Mouse (Mus musculus): ENCODE results near the gene Adgb. TPM values are rescaled to one million over a fixed set of nuclear protein-coding genes. Genes with fewer than 3 reads are reported as not detected.

The Adgb gene
- polyA plus RNA-seq, 1 experiment from 2014 or later = 0.32 TPM

GRCm38 (mm10) chr10:10307384-10307783 is 164.7 kb downstream of the Adgb start:
- DNase-seq (ENCODE audit: low spot score) (no peak), ATAC-seq (ENCODE audit: insufficient number of reproducible peaks, low FRiP score, low TSS enrichment, low read depth) (no peak)

GRCm38 (mm10) chr10:10304370-10304769 is 167.8 kb downstream of the Adgb start:
- H3K9ac ChIP-seq (ENCODE audit: low read length) = no peak overlapping the region
- no peak overlapping the region for H3K4me3 ChIP-seq (ENCODE audit: low read depth, low read length)
- no peaks in the 10 kb centered on the region for H3K27me3 ChIP-seq (ENCODE audit: control insufficient read depth, insufficient read depth, low read length)
- ATAC-seq (ENCODE audit: insufficient number of reproducible peaks, low FRiP score, low TSS enrichment, low read depth) (no peak), DNase-seq (ENCODE audit: low spot score) (no peak)
- H3K9me3 ChIP-seq (ENCODE audit: control insufficient read depth, low read length) = no peaks in the 10 kb centered on the region
- no peaks in the 10 kb centered on the region for H3K36me3 ChIP-seq (ENCODE audit: control insufficient read depth, insufficient read depth, low read length)
- no peak overlapping the region for H3K4me2 ChIP-seq (ENCODE audit: low read depth, severe bottlenecking)
- H3K4me1 ChIP-seq (ENCODE audit: control insufficient read depth, insufficient read depth, low read length) = no peaks in the 10 kb centered on the region
- WGBS = 77% methylated on average over 4 of the region's 4 CpGs
- no peak overlapping the region for H3K27ac ChIP-seq (replicated peaks; ENCODE audit: low read depth, low read length)

More at GRCm38 (mm10) chr10:10307384-10307783, 164.7 kb downstream of the Adgb start:
- 91% methylated on average over 5 of the region's 5 CpGs for WGBS
- Histone ChIP-seq H3K4me3 (ENCODE audit: low read depth, low read length) (no peak overlapping the region), H3K4me1 (ENCODE audit: control insufficient read depth, insufficient read depth, low read length) (no peaks in the 10 kb centered on the region), H3K27ac (replicated peaks; ENCODE audit: low read depth, low read length) (no peak overlapping the region), H3K4me2 (ENCODE audit: low read depth, severe bottlenecking) (no peak overlapping the region), H3K9ac (ENCODE audit: low read length) (no peak overlapping the region), H3K9me3 (ENCODE audit: control insufficient read depth, low read length) (no peaks in the 10 kb centered on the region), H3K27me3 (ENCODE audit: control insufficient read depth, insufficient read depth, low read length) (no peaks in the 10 kb centered on the region), H3K36me3 (ENCODE audit: control insufficient read depth, insufficient read depth, low read length) (no peaks in the 10 kb centered on the region)

- H3K9me3 ChIP-seq (ENCODE audit: control insufficient read depth, low read length) = no peaks in the 10 kb centered on the region
- H3K9ac ChIP-seq (ENCODE audit: low read length) = no peak overlapping the region
- H3K4me2 ChIP-seq (ENCODE audit: low read depth, severe bottlenecking) = no peak overlapping the region
- no peaks in the 10 kb centered on the region for H3K27me3 ChIP-seq (ENCODE audit: control insufficient read depth, insufficient read depth, low read length)
- ATAC-seq (ENCODE audit: insufficient number of reproducible peaks, low FRiP score, low TSS enrichment, low read depth) (no peak), DNase-seq (ENCODE audit: low spot score) (no peak)
- no peaks in the 10 kb centered on the region for H3K4me1 ChIP-seq (ENCODE audit: control insufficient read depth, insufficient read depth, low read length)
- WGBS = 42% methylated on average over 4 of the region's 4 CpGs
- H3K27ac ChIP-seq (replicated peaks; ENCODE audit: low read depth, low read length) = no peak overlapping the region
- no peak overlapping the region for H3K4me3 ChIP-seq (ENCODE audit: low read depth, low read length)
- H3K36me3 ChIP-seq (ENCODE audit: control insufficient read depth, insufficient read depth, low read length) = no peaks in the 10 kb centered on the region
Measured at GRCm38 (mm10) chr10:10301692-10302091, 170.4 kb downstream of the Adgb start.

GRCm38 (mm10) chr10:10300915-10301439 is 171.1 kb downstream of the Adgb start:
- H3K27me3 ChIP-seq (ENCODE audit: control insufficient read depth, insufficient read depth, low read length) = no peaks in the 10 kb centered on the region
- no peak overlapping the region for H3K27ac ChIP-seq (replicated peaks; ENCODE audit: low read depth, low read length)
- no peak overlapping the region for H3K4me3 ChIP-seq (ENCODE audit: low read depth, low read length)
- no peaks in the 10 kb centered on the region for H3K9me3 ChIP-seq (ENCODE audit: control insufficient read depth, low read length)
- no peak overlapping the region for H3K4me2 ChIP-seq (ENCODE audit: low read depth, severe bottlenecking)
- WGBS = 45% methylated on average over 8 of the region's 8 CpGs
- H3K4me1 ChIP-seq (ENCODE audit: control insufficient read depth, insufficient read depth, low read length) = no peaks in the 10 kb centered on the region
- DNase-seq (ENCODE audit: low spot score) (peak; percentile 29), ATAC-seq (ENCODE audit: insufficient number of reproducible peaks, low FRiP score, low TSS enrichment, low read depth) (no peak)
- no peak overlapping the region for H3K9ac ChIP-seq (ENCODE audit: low read length)
- H3K36me3 ChIP-seq (ENCODE audit: control insufficient read depth, insufficient read depth, low read length) = no peaks in the 10 kb centered on the region

GRCm38 (mm10) chr10:10299987-10300386 is 172.1 kb downstream of the Adgb start:
- H3K4me2 ChIP-seq (ENCODE audit: low read depth, severe bottlenecking) = no peak overlapping the region
- H3K27ac ChIP-seq (replicated peaks; ENCODE audit: low read depth, low read length) = no peak overlapping the region
- no peak for DNase-seq (ENCODE audit: low spot score)
- H3K4me1 ChIP-seq (ENCODE audit: control insufficient read depth, insufficient read depth, low read length) = no peaks in the 10 kb centered on the region
- H3K36me3 ChIP-seq (ENCODE audit: control insufficient read depth, insufficient read depth, low read length) = no peaks in the 10 kb centered on the region
- H3K9ac ChIP-seq (ENCODE audit: low read length) = no peak overlapping the region
- no peak for ATAC-seq (ENCODE audit: insufficient number of reproducible peaks, low FRiP score, low TSS enrichment, low read depth)
- no peaks in the 10 kb centered on the region for H3K9me3 ChIP-seq (ENCODE audit: control insufficient read depth, low read length)
- H3K4me3 ChIP-seq (ENCODE audit: low read depth, low read length) = no peak overlapping the region
- WGBS = 69% methylated on average over 4 of the region's 4 CpGs
- H3K27me3 ChIP-seq (ENCODE audit: control insufficient read depth, insufficient read depth, low read length) = no peaks in the 10 kb centered on the region

GRCm38 (mm10) chr10:10287221-10287867 is 184.8 kb downstream of the Adgb start:
- H3K4me3 ChIP-seq (ENCODE audit: low read depth, low read length) = no peak overlapping the region
- H3K9me3 ChIP-seq (ENCODE audit: control insufficient read depth, low read length) = no peaks in the 10 kb centered on the region
- H3K27me3 ChIP-seq (ENCODE audit: control insufficient read depth, insufficient read depth, low read length) = no peaks in the 10 kb centered on the region
- H3K36me3 ChIP-seq (ENCODE audit: control insufficient read depth, insufficient read depth, low read length) = no peaks in the 10 kb centered on the region
- H3K4me2 ChIP-seq (ENCODE audit: low read depth, severe bottlenecking) = no peak overlapping the region
- no peak overlapping the region for H3K9ac ChIP-seq (ENCODE audit: low read length)
- ATAC-seq (ENCODE audit: insufficient number of reproducible peaks, low FRiP score, low TSS enrichment, low read depth) (no peak), DNase-seq (ENCODE audit: low spot score) (no peak)
- no peak overlapping the region for H3K27ac ChIP-seq (replicated peaks; ENCODE audit: low read depth, low read length)
- H3K4me1 ChIP-seq (ENCODE audit: control insufficient read depth, insufficient read depth, low read length) = no peaks in the 10 kb centered on the region
- WGBS = 75% methylated on average over 2 of the region's 2 CpGs

Other genes starting within 250 kb of the Adgb start
- gene Rab32, start 85.9 kb upstream of the Adgb start, polyA plus RNA-seq (2014; fragmentation: Nextera tagmentation; extraction: Ambion mirVana) = 26.2 and 33.5 TPM in 2 replicates
- not detected in 2 replicates for gene Gm10944, start 209.0 kb upstream of the Adgb start, polyA plus RNA-seq (2014; fragmentation: Nextera tagmentation; extraction: Ambion mirVana)